Mouse (Mus musculus) embryonic facial prominence, embryonic 11.5 days (tissue): ENCODE measurements around the gene Zscan5b. TPM values are rescaled to one million over a fixed set of nuclear protein-coding genes. Genes with fewer than 3 reads are reported as not detected.

ENCODE experiments used
- ATAC-seq: fragments of 200-750 bp; cut with Nextera tagmentation; replicated peaks from 2 replicates; pipeline ENCODE4 v1.8.0; 2017; ENCODE audit warnings: low read depth; ENCODE audit not compliant: insufficient number of reproducible peaks, low FRiP score, low TSS enrichment
- DNase-seq: peaks from one replicate; pipeline ENCODE4 v3.0.0-alpha.2; 2015; ENCODE audit warnings: low spot score
- H3K27ac ChIP-seq: fragments of 300-500 bp; sonication (generic); replicated peaks from 2 replicates; pipeline ENCODE4 v1.5.1; 2014; ENCODE audit warnings: mild to moderate bottlenecking, low read depth, low read length, control low read depth
- H3K27me3 ChIP-seq: fragments of 300-500 bp; sonication (generic); 2 replicates; pipeline ENCODE4 v1.6.1; 2014; ENCODE audit warnings: mild to moderate bottlenecking, low read length, moderate library complexity, mixed read lengths; ENCODE audit not compliant: control insufficient read depth, insufficient read depth
- H3K36me3 ChIP-seq: fragments of 300-500 bp; sonication (generic); replicated peaks from 2 replicates; pipeline ENCODE4 v1.6.1; 2014; ENCODE audit warnings: low read depth, mild to moderate bottlenecking, low read length, moderate library complexity, mixed read lengths; ENCODE audit not compliant: control insufficient read depth, insufficient read depth
- H3K4me1 ChIP-seq: fragments of 300-500 bp; sonication (generic); 2 replicates; pipeline ENCODE4 v1.6.1; 2014; ENCODE audit warnings: low read length, mixed read lengths; ENCODE audit not compliant: control insufficient read depth, insufficient read depth
- H3K4me2 ChIP-seq: fragments of 300-500 bp; sonication (generic); 2 replicates; pipeline ENCODE4 v1.6.1; 2014; ENCODE audit warnings: low read depth, mild to moderate bottlenecking, control low read depth, low read length, moderate library complexity
- H3K4me3 ChIP-seq: fragments of 300-500 bp; sonication (generic); 2 replicates; pipeline ENCODE4 v1.5.1; 2014; ENCODE audit warnings: low read depth, low read length, control low read depth
- H3K9ac ChIP-seq: fragments of 300-500 bp; sonication (generic); replicated peaks from 2 replicates; pipeline ENCODE4 v1.6.1; 2014; ENCODE audit warnings: mild to moderate bottlenecking, control low read depth, low read length
- H3K9me3 ChIP-seq: fragments of 300-500 bp; sonication (generic); replicated peaks from 2 replicates; pipeline ENCODE4 v1.6.1; 2016; ENCODE audit warnings: mild to moderate bottlenecking, low read length, inconsistent platforms, mixed read lengths; ENCODE audit not compliant: control insufficient read depth
- WGBS: fragments of 180-500 bp; shearing (Covaris S2); extraction: QIAGEN DNeasy Blood & Tissue Kit; methylation state at CpG from one replicate; pipeline ENCODE4 v1.1.7; 2014; 5-methylcytosine and 5-hydroxymethylcytosine counted together
- polyA plus RNA-seq: library from polyadenylated mRNA; unstranded; fragments of >200 nt; fragmentation: Nextera tagmentation; extraction: Ambion mirVana; gene quantifications from 2 replicates; pipeline ENCODE4 v1.2.1, GENCODE M21; 2014

Gene Zscan5b
- polyA plus RNA-seq, 1 experiment from 2014 or later = not detected

DNA sequence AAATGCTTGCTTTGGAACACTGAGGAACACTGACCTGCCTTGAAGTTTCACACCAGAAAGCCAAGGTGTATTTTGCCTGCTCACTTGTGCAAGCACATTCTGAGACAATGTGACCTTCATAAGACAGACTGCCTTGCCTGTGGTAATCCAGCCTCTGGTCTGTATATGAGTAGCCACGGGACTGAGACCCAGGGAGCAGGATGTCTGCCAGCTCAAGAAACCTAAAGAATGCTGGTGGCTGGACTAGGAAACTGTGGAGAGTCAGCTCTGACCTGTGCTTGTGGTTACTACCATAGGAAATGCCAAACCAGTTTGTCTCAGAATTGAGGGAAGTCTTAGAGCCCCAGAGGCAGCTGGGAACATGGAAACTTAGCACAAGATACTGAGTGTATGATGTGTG lies 36.7 kb upstream of the Zscan5b start:
- ATAC-seq (no peak), DNase-seq (no peak)
- Histone ChIP-seq H3K27me3 (no peaks in the 10 kb centered on the region), H3K4me3 (no peak overlapping the region), H3K4me2 (no peak overlapping the region), H3K27ac (no peak overlapping the region), H3K4me1 (no peaks in the 10 kb centered on the region), H3K9ac (no peak overlapping the region), H3K9me3 (no peaks in the 10 kb centered on the region), H3K36me3 (peaks cover 4% of the 10 kb centered on the region)
- 64% methylated on average over 1 of the region's 1 CpGs for WGBS

DNA sequence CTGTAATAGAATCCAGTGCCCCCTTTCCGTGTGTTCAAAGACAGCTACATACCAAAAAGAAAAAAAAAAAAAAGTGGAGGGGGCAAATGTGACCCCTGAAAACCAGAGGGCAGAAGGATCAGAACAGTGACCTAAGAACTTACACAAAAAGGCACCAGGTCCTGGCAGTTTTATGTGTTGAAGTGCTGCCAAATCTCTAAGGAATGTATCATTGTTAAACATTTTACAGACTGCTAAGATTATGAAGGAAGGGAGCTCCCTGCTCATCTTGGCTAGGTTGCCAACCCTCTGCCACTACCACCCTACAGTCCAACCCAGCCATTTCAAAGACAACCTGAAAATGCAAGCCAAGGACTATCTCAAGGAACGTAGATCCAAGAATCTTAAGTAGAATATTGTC lies 35.9 kb upstream of the Zscan5b start:
- Histone ChIP-seq H3K4me1 (no peaks in the 10 kb centered on the region), H3K36me3 (peaks cover 4% of the 10 kb centered on the region), H3K27me3 (no peaks in the 10 kb centered on the region), H3K4me2 (no peak overlapping the region), H3K9ac (no peak overlapping the region), H3K4me3 (no peak overlapping the region), H3K9me3 (no peaks in the 10 kb centered on the region), H3K27ac (no peak overlapping the region)
- 95% methylated on average over 2 of the region's 2 CpGs for WGBS
- DNase-seq (no peak), ATAC-seq (no peak)

DNA sequence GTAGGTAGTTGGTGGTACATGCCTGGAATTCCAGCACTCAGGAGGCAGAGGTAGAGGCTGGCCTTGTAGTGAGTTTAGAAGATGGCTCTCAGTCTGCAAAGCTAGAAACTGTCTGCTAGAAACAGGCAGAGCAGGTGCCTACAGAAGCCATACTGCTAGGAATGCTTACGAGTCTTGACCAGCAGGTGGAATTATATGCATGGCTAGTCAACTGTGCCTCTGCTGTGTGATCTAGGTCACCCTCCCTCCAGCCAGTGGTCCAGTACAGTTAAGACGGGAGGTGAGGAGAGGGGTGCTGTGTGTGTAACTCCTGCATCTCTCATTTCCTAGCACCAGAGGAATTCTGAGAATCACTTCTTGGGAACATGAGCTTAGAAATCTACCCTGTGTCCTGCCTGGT lies 35.3 kb upstream of the Zscan5b start:
- no peak for ATAC-seq
- H3K4me1 ChIP-seq = no peaks in the 10 kb centered on the region

DNA sequence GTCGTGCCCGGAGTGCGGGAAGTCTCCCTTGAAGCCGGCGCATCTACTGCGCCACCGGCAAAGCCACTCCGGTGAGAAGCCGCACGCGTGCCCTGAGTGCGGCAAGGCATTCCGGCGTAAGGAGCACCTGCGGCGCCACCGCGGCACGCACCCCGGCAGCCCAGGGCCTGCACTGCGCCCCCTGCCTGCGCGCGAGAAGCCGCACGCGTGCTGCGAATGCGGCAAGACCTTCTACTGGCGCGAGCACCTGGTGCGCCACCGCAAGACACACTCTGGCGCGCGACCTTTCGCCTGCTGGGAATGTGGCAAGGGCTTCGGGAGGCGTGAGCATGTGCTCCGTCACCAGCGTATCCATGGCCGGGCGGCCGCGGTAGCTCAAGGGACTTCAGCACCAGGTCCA lies 32.5 kb upstream of the Zscan5b start:
- WGBS = 41% methylated on average over 40 of the region's 45 CpGs
- no peak overlapping the region for H3K9ac ChIP-seq
- ATAC-seq = no peak
- H3K4me3 ChIP-seq = no peak overlapping the region
- peaks cover 4% of the 10 kb centered on the region for H3K36me3 ChIP-seq
- H3K4me1 ChIP-seq = no peaks in the 10 kb centered on the region
- H3K27me3 ChIP-seq = no peaks in the 10 kb centered on the region
- no peaks in the 10 kb centered on the region for H3K9me3 ChIP-seq
- no peak overlapping the region for H3K4me2 ChIP-seq
- DNase-seq = no peak
- no peak overlapping the region for H3K27ac ChIP-seq

More for the DNA sequence above, 35.3 kb upstream of the Zscan5b start:
- no peak overlapping the region for H3K4me3 ChIP-seq
- WGBS = 89% methylated on average over 2 of the region's 2 CpGs
- H3K4me2 ChIP-seq = no peak overlapping the region
- H3K27ac ChIP-seq = no peak overlapping the region
- no peak for DNase-seq
- H3K36me3 ChIP-seq = peaks cover 4% of the 10 kb centered on the region
- H3K9me3 ChIP-seq = no peaks in the 10 kb centered on the region
- no peaks in the 10 kb centered on the region for H3K27me3 ChIP-seq
- no peak overlapping the region for H3K9ac ChIP-seq

DNA sequence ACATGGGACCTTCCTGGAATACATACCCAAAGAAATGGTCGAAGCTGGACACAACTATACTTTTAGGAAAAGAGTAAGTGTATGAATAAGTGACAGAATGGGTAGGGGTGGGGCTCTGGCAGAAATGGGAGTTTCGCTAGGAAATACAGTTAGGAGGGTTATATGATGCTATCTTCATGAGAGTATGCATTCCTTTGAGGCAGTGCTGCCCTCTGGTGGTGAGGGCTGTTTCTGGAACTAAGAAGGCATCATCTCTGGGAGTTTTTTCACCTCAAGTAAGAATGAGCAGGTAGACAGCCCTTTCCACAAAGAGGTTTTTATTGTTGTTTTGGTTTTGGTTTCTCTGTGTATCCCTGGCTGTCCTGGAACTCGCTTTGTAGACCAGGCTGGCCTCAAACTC lies 30.7 kb upstream of the Zscan5b start:
- no peak for ATAC-seq
- WGBS = 36% methylated on average over 3 of the region's 3 CpGs

DNA sequence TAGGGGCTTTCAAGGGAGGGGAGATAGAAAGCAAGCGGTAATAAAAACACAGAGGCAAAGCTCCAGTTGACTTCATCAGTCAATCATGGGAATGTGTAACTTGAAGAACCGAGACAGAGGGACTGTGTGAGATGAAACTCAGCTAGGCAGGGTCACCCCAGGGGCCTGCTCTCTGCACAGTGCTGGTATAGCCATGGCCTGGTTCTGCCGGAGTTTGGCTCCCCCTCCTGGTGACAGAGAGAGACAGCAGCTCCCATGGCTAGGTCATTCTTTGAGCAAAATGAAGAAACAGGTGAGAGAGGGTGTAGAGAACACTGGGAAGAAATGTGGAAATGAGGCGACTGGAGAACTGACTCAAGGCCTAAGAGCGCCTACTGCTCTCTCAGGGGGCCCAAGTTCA lies 27.9 kb upstream of the Zscan5b start:
- H3K9ac ChIP-seq = no peak overlapping the region
- H3K36me3 ChIP-seq = peaks cover 2% of the 10 kb centered on the region
- H3K4me2 ChIP-seq = no peak overlapping the region
- H3K4me1 ChIP-seq = no peaks in the 10 kb centered on the region
- H3K27ac ChIP-seq = no peak overlapping the region
- ATAC-seq (peak; percentile 83), DNase-seq (peak; percentile 71)
- H3K9me3 ChIP-seq = no peaks in the 10 kb centered on the region
- H3K4me3 ChIP-seq = no peak overlapping the region
- WGBS = 22% methylated on average over 5 of the region's 5 CpGs
- no peaks in the 10 kb centered on the region for H3K27me3 ChIP-seq

More for the DNA sequence above, 30.7 kb upstream of the Zscan5b start:
- Histone ChIP-seq H3K4me1 (no peaks in the 10 kb centered on the region), H3K27me3 (no peaks in the 10 kb centered on the region), H3K9ac (no peak overlapping the region), H3K4me2 (no peak overlapping the region), H3K27ac (no peak overlapping the region), H3K4me3 (no peak overlapping the region), H3K9me3 (no peaks in the 10 kb centered on the region), H3K36me3 (peaks cover 4% of the 10 kb centered on the region)
- DNase-seq = peak; percentile 77

DNA sequence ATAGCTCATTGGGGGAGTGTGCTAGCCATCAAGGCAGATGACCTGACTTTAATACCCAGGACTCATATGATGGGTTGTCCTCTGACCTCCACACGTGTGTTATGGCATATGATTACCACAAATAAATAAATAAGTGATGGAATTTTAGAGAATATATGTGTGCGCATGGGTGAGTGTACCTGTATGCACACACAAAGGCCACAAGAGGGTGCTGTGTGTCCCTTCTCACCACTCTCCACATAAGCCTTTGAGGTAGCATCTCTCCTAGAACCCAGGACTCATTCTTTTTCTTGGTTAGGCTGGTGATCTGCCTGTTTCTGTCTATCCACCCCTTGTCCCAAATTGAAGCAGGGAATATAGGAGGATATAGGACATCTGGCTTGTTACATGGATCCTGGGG lies 26.3 kb upstream of the Zscan5b start:
- no peak overlapping the region for H3K4me2 ChIP-seq
- no peaks in the 10 kb centered on the region for H3K27me3 ChIP-seq
- no peaks in the 10 kb centered on the region for H3K4me1 ChIP-seq
- H3K36me3 ChIP-seq = no peaks in the 10 kb centered on the region
- H3K9ac ChIP-seq = no peak overlapping the region
- WGBS = 57% methylated on average over 2 of the region's 2 CpGs
- DNase-seq = no peak
- no peak overlapping the region for H3K27ac ChIP-seq
- H3K9me3 ChIP-seq = no peaks in the 10 kb centered on the region
- H3K4me3 ChIP-seq = no peak overlapping the region
- no peak for ATAC-seq

DNA sequence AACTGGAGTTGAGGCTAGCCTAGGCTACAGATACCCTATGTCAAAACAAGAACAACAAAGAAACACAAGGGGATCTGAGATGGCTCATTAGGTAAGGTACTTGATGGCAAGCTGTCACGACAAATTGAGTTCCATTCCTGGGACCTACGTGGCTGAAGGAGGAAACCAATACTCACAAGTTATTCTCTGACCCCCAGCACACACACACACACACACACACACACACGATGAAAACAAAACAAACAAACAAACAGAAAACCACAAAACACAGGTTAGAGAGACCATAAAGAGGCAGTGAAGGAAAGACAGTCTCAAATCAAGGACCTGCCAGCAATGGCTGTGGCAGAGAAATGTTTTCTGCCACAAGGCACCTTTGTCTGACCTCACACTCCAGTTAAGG lies 25.3 kb upstream of the Zscan5b start, which contains the start of gene Galp:
Galp (plus strand) TSS at position 301 of the 400 bp plus-strand sequence.
- Histone ChIP-seq H3K36me3 (no peaks in the 10 kb centered on the region), H3K4me1 (no peaks in the 10 kb centered on the region), H3K27me3 (no peaks in the 10 kb centered on the region), H3K4me2 (no peak within 1 kb of the TSS), H3K9me3 (no peaks in the 10 kb centered on the region), H3K4me3 (no peak within 1 kb of the TSS), H3K9ac (no peak within 1 kb of the TSS), H3K27ac (no peak within 1 kb of the TSS)
- WGBS = 54% methylated on average over 3 of the region's 3 CpGs
- ATAC-seq (no peak), DNase-seq (no peak)
